Mouse (Mus musculus): Measurements from ENCODE around the gene Uggt2. TPM values are rescaled to one million over a fixed set of nuclear protein-coding genes. Genes with fewer than 3 reads are reported as not detected.

Uggt2 gene
- polyA plus RNA-seq, 1 experiment from 2014 or later, result 23.3 TPM

GRCm38 (mm10) chr14:118942076-118942475 lies 157.2 kb downstream of the Uggt2 start:
- DNase-seq (ENCODE audit: low spot score), result no peak
- Histone ChIP-seq H3K9me3 (ENCODE audit: control insufficient read depth, low read length) (no peaks in the 10 kb centered on the region), H3K4me1 (replicated peaks; ENCODE audit: control insufficient read depth, insufficient read depth, low read length) (peaks cover 10% of the 10 kb centered on the region), H3K9ac (no peak overlapping the region), H3K27me3 (ENCODE audit: control insufficient read depth, insufficient read depth, low read length) (no peaks in the 10 kb centered on the region), H3K4me3 (replicated peaks; ENCODE audit: low read length) (no peak overlapping the region), H3K36me3 (replicated peaks; ENCODE audit: control insufficient read depth, insufficient read depth) (no peaks in the 10 kb centered on the region), H3K27ac (no peak overlapping the region), H3K4me2 (replicated peaks) (no peak overlapping the region)
- no peak for ATAC-seq (ENCODE audit: low FRiP score)
- 40% methylated on average over 12 of the region's 12 CpGs for whole genome bisulfite sequencing

GRCm38 (mm10) chr14:118940796-118941495 lies 158.3 kb downstream of the Uggt2 start:
- no peaks in the 10 kb centered on the region for H3K27me3 ChIP-seq (ENCODE audit: control insufficient read depth, insufficient read depth, low read length)
- no peak overlapping the region for H3K9ac ChIP-seq
- ATAC-seq (ENCODE audit: low FRiP score) (no peak), DNase-seq (ENCODE audit: low spot score) (no peak)
- H3K27ac ChIP-seq, result no peak overlapping the region
- peaks cover 15% of the 10 kb centered on the region for H3K4me1 ChIP-seq (replicated peaks; ENCODE audit: control insufficient read depth, insufficient read depth, low read length)
- 75% methylated on average over 4 of the region's 4 CpGs for WGBS
- H3K36me3 ChIP-seq (replicated peaks; ENCODE audit: control insufficient read depth, insufficient read depth), result no peaks in the 10 kb centered on the region
- no peaks in the 10 kb centered on the region for H3K9me3 ChIP-seq (ENCODE audit: control insufficient read depth, low read length)
- H3K4me3 ChIP-seq (replicated peaks; ENCODE audit: low read length), result no peak overlapping the region
- no peak overlapping the region for H3K4me2 ChIP-seq (replicated peaks)

- ATAC-seq (ENCODE audit: low FRiP score), result no peak
- Histone ChIP-seq H3K4me1 (replicated peaks; ENCODE audit: control insufficient read depth, insufficient read depth, low read length) (peaks cover 15% of the 10 kb centered on the region), H3K9ac (peak overlapping the region; percentile 97), H3K36me3 (replicated peaks; ENCODE audit: control insufficient read depth, insufficient read depth) (no peaks in the 10 kb centered on the region), H3K27ac (no peak overlapping the region), H3K4me2 (replicated peaks) (peak overlapping the region; percentile 70), H3K9me3 (ENCODE audit: control insufficient read depth, low read length) (no peaks in the 10 kb centered on the region), H3K27me3 (ENCODE audit: control insufficient read depth, insufficient read depth, low read length) (no peaks in the 10 kb centered on the region), H3K4me3 (replicated peaks; ENCODE audit: low read length) (peak overlapping the region; percentile 99)
- under 1% methylated on average over 7 of the region's 7 CpGs for WGBS
- DNase-seq (ENCODE audit: low spot score), result no peak
Measured at GRCm38 (mm10) chr14:118938551-118938950, 160.7 kb downstream of the Uggt2 start.

GRCm38 (mm10) chr14:118937533-118938492 lies 161.4 kb downstream of the Uggt2 start, which contains the start of gene Dnajc3:
Gene Dnajc3 (plus strand): TSS chr14:118937976.
- Histone ChIP-seq H3K4me1 (replicated peaks; ENCODE audit: control insufficient read depth, insufficient read depth, low read length) (peaks cover 15% of the 10 kb centered on the region), H3K9me3 (ENCODE audit: control insufficient read depth, low read length) (no peaks in the 10 kb centered on the region), H3K4me2 (replicated peaks) (peak within 1 kb of the TSS; percentile 77), H3K36me3 (replicated peaks; ENCODE audit: control insufficient read depth, insufficient read depth) (no peaks in the 10 kb centered on the region), H3K4me3 (replicated peaks; ENCODE audit: low read length) (peak within 1 kb of the TSS; percentile 99), H3K27me3 (ENCODE audit: control insufficient read depth, insufficient read depth, low read length) (no peaks in the 10 kb centered on the region), H3K9ac (peak within 1 kb of the TSS; percentile 97), H3K27ac (peak within 1 kb of the TSS; percentile 87)
- peak; percentile 98 for DNase-seq (ENCODE audit: low spot score)
- under 1% methylated on average over 122 of the region's 124 CpGs for WGBS
- peak; percentile 100 for ATAC-seq (ENCODE audit: low FRiP score)

- Histone ChIP-seq H3K36me3 (replicated peaks; ENCODE audit: control insufficient read depth, insufficient read depth) (no peaks in the 10 kb centered on the region), H3K4me3 (replicated peaks; ENCODE audit: low read length) (peak overlapping the region; percentile 99), H3K9me3 (ENCODE audit: control insufficient read depth, low read length) (no peaks in the 10 kb centered on the region), H3K4me2 (replicated peaks) (peak overlapping the region; percentile 77), H3K27me3 (ENCODE audit: control insufficient read depth, insufficient read depth, low read length) (no peaks in the 10 kb centered on the region), H3K27ac (peak overlapping the region; percentile 74), H3K9ac (peak overlapping the region; percentile 97), H3K4me1 (replicated peaks; ENCODE audit: control insufficient read depth, insufficient read depth, low read length) (peaks cover 15% of the 10 kb centered on the region)
- no peak for DNase-seq (ENCODE audit: low spot score)
- WGBS, result 39% methylated on average over 4 of the region's 4 CpGs
- ATAC-seq (ENCODE audit: low FRiP score), result peak; percentile 3; the same call in 1 of the 2 replicates
Measured at GRCm38 (mm10) chr14:118936952-118937351, 162.3 kb downstream of the Uggt2 start.

GRCm38 (mm10) chr14:118936236-118936635 lies 163.0 kb downstream of the Uggt2 start:
- H3K9ac ChIP-seq, result no peak overlapping the region
- H3K9me3 ChIP-seq (ENCODE audit: control insufficient read depth, low read length), result no peaks in the 10 kb centered on the region
- ATAC-seq (ENCODE audit: low FRiP score) (no peak), DNase-seq (ENCODE audit: low spot score) (no peak)
- H3K36me3 ChIP-seq (replicated peaks; ENCODE audit: control insufficient read depth, insufficient read depth), result no peaks in the 10 kb centered on the region
- H3K4me3 ChIP-seq (replicated peaks; ENCODE audit: low read length), result no peak overlapping the region
- H3K27me3 ChIP-seq (ENCODE audit: control insufficient read depth, insufficient read depth, low read length), result no peaks in the 10 kb centered on the region
- 72% methylated on average over 3 of the region's 3 CpGs for WGBS
- peaks cover 15% of the 10 kb centered on the region for H3K4me1 ChIP-seq (replicated peaks; ENCODE audit: control insufficient read depth, insufficient read depth, low read length)
- no peak overlapping the region for H3K27ac ChIP-seq
- no peak overlapping the region for H3K4me2 ChIP-seq (replicated peaks)

Other genes starting within 250 kb of the Uggt2 start
- 105 and 122 TPM in 2 replicates for gene Dzip1, start 174.0 kb downstream of the Uggt2 start, polyA plus RNA-seq (2014; fragmentation: Nextera tagmentation; extraction: Ambion mirVana)
- gene Dnajc3, start 161.5 kb downstream of the Uggt2 start, polyA plus RNA-seq (2014; fragmentation: Nextera tagmentation; extraction: Ambion mirVana), result 25.3 and 29.9 TPM in 2 replicates
- gene Hs6st3, start 38.9 kb upstream of the Uggt2 start, polyA plus RNA-seq (2014; fragmentation: Nextera tagmentation; extraction: Ambion mirVana), result 4.3 and 4.6 TPM in 2 replicates

All from hindbrain, embryonic 14.5 days (tissue).